Comparison of ENCODE assay signal across 16 mouse cellular contexts in genomic region chr9:62380351-62380750, GRCm38 (mm10). TPM values are rescaled to one million over a fixed set of nuclear protein-coding genes. Genes with fewer than 3 reads are reported as not detected.
DNase-seq lines count a peak whose midpoint lies in the region; ATAC-seq and TF ChIP-seq lines count a peak whose summit lies in the region.
"Had no signal": no experiment of that assay in that cellular context is flagged by ENCODE, and none has a peak within 500 bp of the region (broad histone marks: within the 10 kb centered on the region; RNA-seq: fewer than 3 reads in every experiment).

No protein-coding gene starts in this region.

- DNase-seq in heart, postnatal 14 days, result no peak
- no peak for DNase-seq in kidney, adult 11 months
- DNase-seq in stomach, postnatal 0 days (ENCODE audit: low spot score), result no peak
- no peak for DNase-seq in urinary bladder, postnatal 10 days (ENCODE audit: low spot score)
- DNase-seq in adrenal gland, adult 2 months, result no peak
- DNase-seq: B cell, adult 2 months; forebrain, postnatal 0 days; gastrocnemius, postnatal 36 days; right cerebral cortex, adult 18-20 months; thymus, postnatal 14 days had no signal

- H3K4me1 ChIP-seq in heart, embryonic 13.5 days, result peaks cover 33% of the 10 kb centered on the region
- H3K4me1 ChIP-seq in kidney, embryonic 15.5 days, result no peaks in the 10 kb centered on the region
- peaks cover 10% of the 10 kb centered on the region for H3K4me1 ChIP-seq in stomach, embryonic 16.5 days (ENCODE audit: control insufficient read depth, insufficient read depth, low read length)
- no peaks in the 10 kb centered on the region for H3K4me1 ChIP-seq in stomach, postnatal 0 days (replicated peaks; ENCODE audit: control insufficient read depth, insufficient read depth)

- no peak overlapping the region for H3K4me3 ChIP-seq in heart, embryonic 13.5 days
- H3K4me3 ChIP-seq in kidney, embryonic 15.5 days (replicated peaks), result no peak overlapping the region
- no peak overlapping the region for H3K4me3 ChIP-seq in stomach, embryonic 16.5 days (replicated peaks; ENCODE audit: low read length)
- H3K4me3 ChIP-seq in stomach, postnatal 0 days (ENCODE audit: low read depth, low read length), result no peak overlapping the region
- H3K4me3 ChIP-seq: hindbrain, embryonic 10.5 days; midbrain, embryonic 13.5 days; neural tube, embryonic 13.5 days had no signal

- intact Hi-C loops in heart, postnatal 14 days (cut with DNase I), result no loop called here

- H3K27ac ChIP-seq in heart, embryonic 13.5 days (replicated peaks), result peak overlapping the region; percentile 82
- 0 out of 2 replicates have a peak overlapping the region, but pooled peaks have one; percentile 34 for H3K27ac ChIP-seq in kidney, embryonic 15.5 days
- H3K27ac ChIP-seq in stomach, embryonic 16.5 days (ENCODE audit: low read length), result peak overlapping the region; percentile 38; the same call in 1 of the 2 replicates
- H3K27ac ChIP-seq in stomach, postnatal 0 days (replicated peaks), result no peak overlapping the region
- H3K27ac ChIP-seq: hindbrain, embryonic 10.5 days; midbrain, embryonic 13.5 days; neural tube, embryonic 13.5 days had no signal

- 67% methylated on average over 5 of the region's 5 CpGs for WGBS in heart, embryonic 13.5 days
- 61% methylated on average over 5 of the region's 5 CpGs for WGBS in kidney, embryonic 15.5 days
- 43% methylated on average over 5 of the region's 5 CpGs for WGBS in stomach, embryonic 16.5 days
- WGBS in stomach, postnatal 0 days, result 55% methylated on average over 5 of the region's 5 CpGs

- no peak for TF ChIP-seq EP300 in stomach, postnatal 0 days (optimal IDR thresholded peaks at IDR 0.05)

- H3K9me3 ChIP-seq in heart, embryonic 13.5 days, result no peaks in the 10 kb centered on the region
- no peaks in the 10 kb centered on the region for H3K9me3 ChIP-seq in kidney, embryonic 15.5 days (replicated peaks)
- H3K9me3 ChIP-seq in stomach, embryonic 16.5 days (replicated peaks; ENCODE audit: control insufficient read depth, low read length), result no peaks in the 10 kb centered on the region
- no peaks in the 10 kb centered on the region for H3K9me3 ChIP-seq in stomach, postnatal 0 days (ENCODE audit: control insufficient read depth, low read length)
- H3K9me3 ChIP-seq: hindbrain, embryonic 10.5 days; midbrain, embryonic 13.5 days; neural tube, embryonic 13.5 days had no signal

- no peak for ATAC-seq in heart, embryonic 13.5 days (ENCODE audit: extremely low read depth, insufficient number of reproducible peaks, low FRiP score, low TSS enrichment)
- ATAC-seq in kidney, embryonic 15.5 days (replicated peaks; ENCODE audit: low FRiP score), result no peak
- no peak for ATAC-seq in stomach, embryonic 16.5 days (ENCODE audit: insufficient read depth, low FRiP score)
- no peak for ATAC-seq in stomach, postnatal 0 days (ENCODE audit: low FRiP score, low TSS enrichment)
- ATAC-seq: forebrain, postnatal 0 days; midbrain, embryonic 13.5 days had no signal

- peak overlapping the region; percentile 24; the same call in 1 of the 2 replicates for H3K9ac ChIP-seq in heart, embryonic 13.5 days
- no peak overlapping the region for H3K9ac ChIP-seq in kidney, embryonic 15.5 days
- H3K9ac ChIP-seq in stomach, embryonic 16.5 days (ENCODE audit: low read length), result no peak overlapping the region
- no peak overlapping the region for H3K9ac ChIP-seq in stomach, postnatal 0 days (ENCODE audit: low read length)
- H3K9ac ChIP-seq: forebrain, postnatal 0 days; midbrain, embryonic 13.5 days; neural tube, embryonic 13.5 days had no signal

- no peak for TF ChIP-seq CTCF in stomach, postnatal 0 days (IDR thresholded peaks at IDR 0.05; ENCODE audit: low read depth)

- H3K4me2 ChIP-seq in heart, embryonic 13.5 days, result no peak overlapping the region
- no peak overlapping the region for H3K4me2 ChIP-seq in kidney, embryonic 15.5 days
- no peak overlapping the region for H3K4me2 ChIP-seq in stomach, embryonic 16.5 days (ENCODE audit: low read depth, low read length)
- H3K4me2 ChIP-seq in stomach, postnatal 0 days (replicated peaks; ENCODE audit: low read depth), result no peak overlapping the region
- H3K4me2 ChIP-seq: midbrain, embryonic 13.5 days; neural tube, embryonic 13.5 days had no signal

- H3K27me3 ChIP-seq in heart, embryonic 13.5 days (replicated peaks), result no peaks in the 10 kb centered on the region
- no peaks in the 10 kb centered on the region for H3K27me3 ChIP-seq in kidney, embryonic 15.5 days
- H3K27me3 ChIP-seq in stomach, embryonic 16.5 days (ENCODE audit: control insufficient read depth, insufficient read depth, low read length), result no peaks in the 10 kb centered on the region
- H3K27me3 ChIP-seq in stomach, postnatal 0 days (ENCODE audit: control insufficient read depth, insufficient read depth, low read length), result no peaks in the 10 kb centered on the region
- H3K27me3 ChIP-seq: midbrain, embryonic 13.5 days; neural tube, embryonic 13.5 days had no signal

- H3K36me3 ChIP-seq in heart, embryonic 13.5 days, result peaks cover 52% of the 10 kb centered on the region
- peaks cover 53% of the 10 kb centered on the region for H3K36me3 ChIP-seq in kidney, embryonic 15.5 days
- 0 out of 2 replicates have a peak, but pooled peaks cover 15% of the 10 kb centered on the region for H3K36me3 ChIP-seq in stomach, embryonic 16.5 days (ENCODE audit: control insufficient read depth, insufficient read depth, low read length)
- peaks cover 7% of the 10 kb centered on the region for H3K36me3 ChIP-seq in stomach, postnatal 0 days (ENCODE audit: control insufficient read depth, insufficient read depth, low read length)

RNA-seq across cellular contexts. Expression of gene Anp32a, which starts 39.3 kb away (rescaled TPM):
- 150 and 157 TPM in 2 replicates for polyA plus RNA-seq in heart, embryonic 13.5 days (2015; fragmentation: Nextera tagmentation; extraction: Ambion mirVana)
- total RNA-seq in heart, postnatal 14 days (2021), result 100 to 1,000 TPM; 184 to 205 TPM
- polyA plus RNA-seq in kidney, embryonic 15.5 days (2015; fragmentation: Nextera tagmentation; extraction: Ambion mirVana), result 217 and 225 TPM in 2 replicates
- polyA plus RNA-seq in stomach, embryonic 16.5 days (2015; fragmentation: Nextera tagmentation; extraction: Ambion mirVana), result 117 and 125 TPM in 2 replicates
- 67.9 and 89.9 TPM in 2 replicates for polyA plus RNA-seq in stomach, postnatal 0 days (2015; fragmentation: Nextera tagmentation; extraction: Ambion mirVana)
- total RNA-seq in adrenal gland, adult 2 months (2021), result 100 to 1,000 TPM; 278 to 501 TPM
- polyA plus RNA-seq in adrenal gland, adult 2 months (2012; rRNA removed), result 8.0 and 9.8 TPM in 2 replicates
